ENCODE assay signal across 8 mouse cellular contexts in genomic region chr4:137992890-137993289, GRCm38 (mm10). TPM values are rescaled to one million over a fixed set of nuclear protein-coding genes. Genes with fewer than 3 reads are reported as not detected.
DNase-seq lines count a peak whose midpoint lies in the region; ATAC-seq and TF ChIP-seq lines count a peak whose summit lies in the region.

Gene Eif4g3 (plus strand): TSS chr4:137993022.

- H3K4me1 ChIP-seq in kidney, postnatal 0 days (replicated peaks; ENCODE audit: insufficient read depth, low read length): peaks cover 26% of the 10 kb centered on the region
- peaks cover 23% of the 10 kb centered on the region for H3K4me1 ChIP-seq in intestine, embryonic 16.5 days (ENCODE audit: control insufficient read depth, insufficient read depth, low read length)
- H3K4me1 ChIP-seq in midbrain, embryonic 10.5 days: peaks cover 38% of the 10 kb centered on the region

- H3K27ac ChIP-seq in kidney, postnatal 0 days: peak within 1 kb of the TSS; percentile 91
- peak within 1 kb of the TSS; percentile 87 for H3K27ac ChIP-seq in intestine, embryonic 16.5 days (ENCODE audit: low read length)
- peak within 1 kb of the TSS; percentile 99 for H3K27ac ChIP-seq in midbrain, embryonic 10.5 days (replicated peaks)

- no peak for TF ChIP-seq CTCF in kidney, postnatal 0 days (IDR thresholded peaks at IDR 0.05; ENCODE audit: low read depth)

- 0 out of 2 replicates have a peak, but pooled peaks cover 1% of the 10 kb centered on the region for H3K36me3 ChIP-seq in kidney, postnatal 0 days (ENCODE audit: insufficient read depth, low read length)
- H3K36me3 ChIP-seq in intestine, embryonic 16.5 days (ENCODE audit: control insufficient read depth, insufficient read depth, low read length): 0 out of 2 replicates have a peak, but pooled peaks cover under 1% of the 10 kb centered on the region
- H3K36me3 ChIP-seq in midbrain, embryonic 10.5 days: peaks cover 30% of the 10 kb centered on the region

- WGBS in kidney, postnatal 0 days: 2% methylated on average over 39 of the region's 39 CpGs
- 2% methylated on average over 39 of the region's 39 CpGs for WGBS in intestine, embryonic 16.5 days
- WGBS in midbrain, embryonic 10.5 days: 1% methylated on average over 39 of the region's 39 CpGs

- peak within 1 kb of the TSS; percentile 99 for H3K9ac ChIP-seq in kidney, postnatal 0 days (ENCODE audit: low read depth, low read length)
- peak within 1 kb of the TSS; percentile 97 for H3K9ac ChIP-seq in intestine, embryonic 16.5 days (ENCODE audit: low read depth, low read length)

- H3K27me3 ChIP-seq in kidney, postnatal 0 days (ENCODE audit: insufficient read depth, low read length): no peaks in the 10 kb centered on the region
- no peaks in the 10 kb centered on the region for H3K27me3 ChIP-seq in intestine, embryonic 16.5 days (replicated peaks; ENCODE audit: control insufficient read depth, insufficient read depth, low read length)
- peaks cover 26% of the 10 kb centered on the region for H3K27me3 ChIP-seq in midbrain, embryonic 10.5 days (ENCODE audit: low read depth, poor library complexity, severe bottlenecking)

- DNase-seq in kidney, postnatal 0 days (ENCODE audit: low spot score): no peak
- DNase-seq in kidney, adult 11 months: no peak
- no peak for DNase-seq in adrenal gland, postnatal 4 days (ENCODE audit: low spot score in 2 of 2)
- no peak for DNase-seq in gastrocnemius, postnatal 25 days
- DNase-seq in midbrain, embryonic 10.5 days (ENCODE audit: low spot score): no peak
- DNase-seq in T-cell, adult 2 months (ENCODE audit: low spot score): no peak
- DNase-seq in kidney, postnatal 36 days: no peak

- peak within 1 kb of the TSS; percentile 93 for H3K4me3 ChIP-seq in kidney, postnatal 0 days (replicated peaks; ENCODE audit: low read depth, low read length)
- H3K4me3 ChIP-seq in intestine, embryonic 16.5 days (ENCODE audit: low read length): peak within 1 kb of the TSS; percentile 95
- H3K4me3 ChIP-seq in midbrain, embryonic 10.5 days: peak within 1 kb of the TSS; percentile 100

- H3K4me2 ChIP-seq in kidney, postnatal 0 days (ENCODE audit: low read length): peak within 1 kb of the TSS; percentile 82
- peak within 1 kb of the TSS; percentile 83 for H3K4me2 ChIP-seq in intestine, embryonic 16.5 days (ENCODE audit: low read depth, low read length)

- ATAC-seq in kidney, postnatal 0 days (replicated peaks; ENCODE audit: low FRiP score, low read depth): no peak
- ATAC-seq in intestine, embryonic 16.5 days: no peak

- no peaks in the 10 kb centered on the region for H3K9me3 ChIP-seq in kidney, postnatal 0 days (replicated peaks; ENCODE audit: low read length)
- no peaks in the 10 kb centered on the region for H3K9me3 ChIP-seq in intestine, embryonic 16.5 days (ENCODE audit: control insufficient read depth, low read length)
- H3K9me3 ChIP-seq in midbrain, embryonic 10.5 days (replicated peaks): no peaks in the 10 kb centered on the region

RNA-seq across cellular contexts. Expression of gene Eif4g3, which starts in this region (rescaled TPM):
- 26.6 and 28.6 TPM in 2 replicates for polyA plus RNA-seq in kidney, postnatal 0 days (2015; fragmentation: Nextera tagmentation; extraction: Ambion mirVana)
- 100 to 1,000 TPM; 121 to 142 TPM for total RNA-seq in adrenal gland, postnatal 4 days (2021)
- total RNA-seq in gastrocnemius, postnatal 25 days (2021): 10 to 100 TPM; 93.1 to 94.8 TPM
- 16.4 and 18.0 TPM in 2 replicates for polyA plus RNA-seq in intestine, embryonic 16.5 days (2015; fragmentation: Nextera tagmentation; extraction: Ambion mirVana)
- 34.1 and 36.3 TPM in 2 replicates for polyA plus RNA-seq in midbrain, embryonic 10.5 days (2016; fragmentation: Nextera tagmentation; extraction: Ambion mirVana)
